Mouse (Mus musculus): Measurements from ENCODE around the gene Opa3.

DNA sequence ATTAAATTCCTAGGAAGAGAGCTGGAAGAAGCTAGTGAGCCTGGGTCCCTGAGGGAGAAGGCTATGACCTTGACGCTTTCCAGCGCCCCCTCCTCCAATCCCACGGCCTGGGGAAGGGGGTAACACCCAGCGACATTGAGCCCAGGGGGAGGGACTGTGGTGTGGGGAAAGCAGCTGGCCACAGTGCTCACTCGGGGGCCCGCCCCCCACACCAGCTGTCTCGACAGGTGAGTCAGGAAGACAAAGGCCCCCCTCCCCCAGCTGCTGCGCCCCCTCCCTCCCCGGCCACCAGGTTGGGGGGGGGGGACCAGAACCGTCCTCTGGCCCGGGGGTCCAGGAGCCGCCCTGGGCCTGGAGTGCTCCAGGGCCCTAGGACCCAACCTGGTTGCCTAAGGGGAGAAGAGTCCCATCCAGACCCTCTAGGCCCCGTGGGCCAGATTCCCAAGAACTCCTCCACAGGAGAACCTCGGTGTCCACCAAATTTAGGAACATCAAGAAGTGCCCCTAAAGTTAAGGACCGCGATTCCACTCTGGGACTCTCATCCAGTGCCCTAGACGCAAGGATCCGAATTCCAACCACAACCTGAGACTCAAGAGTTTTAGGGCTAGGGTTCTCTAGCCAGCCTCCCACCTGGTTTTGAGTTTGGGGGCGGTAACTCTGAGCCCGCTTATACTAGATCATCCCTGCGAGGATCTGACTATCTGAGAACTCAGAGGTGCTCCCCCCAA is 42.5 kb downstream of the Opa3 start:
- TF ChIP-seq CTCF (IDR thresholded peaks at IDR 0.05; ENCODE audit: extremely low read depth, insufficient read depth, insufficient read length, insufficient replicate concordance) = no peak
- TF ChIP-seq POLR2A (IDR thresholded peaks at IDR 0.05; ENCODE audit: low read depth, low read length) = no peak

All from spleen, adult 2 months (tissue).